Mouse (Mus musculus): ENCODE data around the gene Mdm2.

Mdm2 gene

GRCm38 (mm10) chr10:117642491-117643262 lies 67.9 kb downstream of the Mdm2 start:
- DNase-seq (ENCODE audit: low read depth): no peak

DNA sequence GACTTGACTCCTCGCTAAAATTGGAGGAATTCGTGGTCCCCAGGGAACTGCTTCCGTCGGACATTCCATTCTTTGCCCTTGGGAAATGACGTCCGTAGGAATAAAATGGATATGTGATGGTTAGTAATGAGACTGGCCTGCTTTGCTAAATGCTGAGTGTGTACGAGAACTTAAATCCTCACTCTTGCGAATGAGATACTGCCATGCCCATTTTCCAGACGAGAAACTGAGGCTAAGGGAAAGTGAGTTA lies 68.4 kb downstream of the Mdm2 start:
- DNase-seq (ENCODE audit: low read depth): no peak

GRCm38 (mm10) chr10:117641400-117642200 lies 69.0 kb downstream of the Mdm2 start:
- no peak for DNase-seq (ENCODE audit: low read depth)

- DNase-seq (ENCODE audit: low read depth): no peak
Observed at GRCm38 (mm10) chr10:117640595-117641078, 69.9 kb downstream of the Mdm2 start.

- no peak for DNase-seq (ENCODE audit: low read depth)
Observed at GRCm38 (mm10) chr10:117639899-117640594, 70.5 kb downstream of the Mdm2 start.

DNA sequence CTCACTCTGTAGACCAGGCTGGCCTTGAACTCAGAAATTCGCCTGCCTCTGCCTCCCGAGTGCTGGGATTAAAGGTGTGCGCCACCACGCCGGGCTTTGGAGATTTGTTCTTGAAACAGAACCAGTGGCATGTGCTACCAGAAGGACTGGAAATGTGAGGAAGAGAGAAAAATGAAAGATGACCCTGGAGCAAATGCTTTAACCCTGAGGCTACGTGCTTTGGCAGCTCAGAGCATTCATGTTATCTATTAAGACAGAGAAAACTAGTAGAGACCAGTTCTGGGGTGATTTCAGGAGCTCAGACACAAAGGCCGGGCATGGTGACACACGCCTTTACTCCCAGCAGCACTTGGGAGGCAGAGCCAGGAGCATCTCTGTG lies 71.3 kb downstream of the Mdm2 start:
- DNase-seq (ENCODE audit: low read depth): no peak
